In genomic region chr1:165934648-165935465, GRCm38 (mm10) we compare ENCODE assay signal across 9 mouse cellular contexts.
DNase-seq lines count a peak whose midpoint lies in the region; ATAC-seq and TF ChIP-seq lines count a peak whose summit lies in the region.
"Had no signal": no experiment of that assay in that cellular context is flagged by ENCODE, and none has a peak within 500 bp of the region (broad histone marks: within the 10 kb centered on the region; RNA-seq: fewer than 3 reads in every experiment).

No protein-coding gene starts in this region.

- H3K27ac ChIP-seq in midbrain, postnatal 0 days (ENCODE audit: low read depth, low read length) = peak overlapping the region; percentile 71
- H3K27ac ChIP-seq: liver, embryonic 14.5 days had no signal

- ATAC-seq in G1E (ENCODE audit: extremely low read depth, insufficient number of reproducible peaks, low FRiP score, poor library complexity, severe bottlenecking) = peak; percentile 58
- peak; percentile 93 for ATAC-seq in midbrain, postnatal 0 days (ENCODE audit: low FRiP score)

- H3K9ac ChIP-seq in midbrain, postnatal 0 days (replicated peaks; ENCODE audit: low read length, poor library complexity, severe bottlenecking) = no peak overlapping the region; the same call in 1 of the 2 replicates
- H3K9ac ChIP-seq: liver, embryonic 14.5 days had no signal

- no peaks in the 10 kb centered on the region for H3K27me3 ChIP-seq in G1E (ENCODE audit: insufficient read depth, low read length)
- no peaks in the 10 kb centered on the region for H3K27me3 ChIP-seq in midbrain, postnatal 0 days (ENCODE audit: insufficient read depth, low read length)

- 21% methylated on average over 7 of the region's 7 CpGs for WGBS in midbrain, postnatal 0 days

- H3K4me3 ChIP-seq in G1E (ENCODE audit: low read depth, low read length) = peak overlapping the region; percentile 53; the same call in 1 of the 2 replicates
- peak overlapping the region; percentile 31 for H3K4me3 ChIP-seq in midbrain, postnatal 0 days (ENCODE audit: low read depth, low read length)

- peaks cover 23% of the 10 kb centered on the region for H3K4me1 ChIP-seq in G1E (ENCODE audit: insufficient read depth, low read depth, low read length)
- H3K4me1 ChIP-seq in midbrain, postnatal 0 days (ENCODE audit: insufficient read depth, low read length) = peaks cover 8% of the 10 kb centered on the region

- no peak for TF ChIP-seq CTCF in G1E (IDR thresholded peaks at IDR 0.05; ENCODE audit: low read depth, low read length)
- TF ChIP-seq CTCF in midbrain, postnatal 0 days (IDR thresholded peaks at IDR 0.05) = no peak

- H3K9me3 ChIP-seq in G1E (replicated peaks) = no peaks in the 10 kb centered on the region
- H3K9me3 ChIP-seq in midbrain, postnatal 0 days (ENCODE audit: low read length) = no peaks in the 10 kb centered on the region

- H3K36me3 ChIP-seq in G1E (replicated peaks) = no peaks in the 10 kb centered on the region
- H3K36me3 ChIP-seq in midbrain, postnatal 0 days (ENCODE audit: insufficient read depth, low read length) = no peaks in the 10 kb centered on the region

- peak overlapping the region; percentile 44 for H3K4me2 ChIP-seq in midbrain, postnatal 0 days (ENCODE audit: low read depth, low read length, poor library complexity, severe bottlenecking)

- DNase-seq in G1E (ENCODE audit: low spot score) = no peak
- peak; percentile 89 for DNase-seq in brain, embryonic 18.5 days (ENCODE audit: low read depth, low spot score)
- DNase-seq in layer of hippocampus, adult 18-20 months (ENCODE audit: low spot score in 2 of 2) = peak; percentile 36 to 70
- peak; percentile 91 for DNase-seq in midbrain, postnatal 0 days (ENCODE audit: low spot score)
- DNase-seq in testis, postnatal 10 days (ENCODE audit: low spot score) = no peak
- no peak for DNase-seq in yolk sac, embryonic 10.5 days (ENCODE audit: low spot score)
- no peak for DNase-seq in gastrocnemius, postnatal 4 days (ENCODE audit: low spot score in 2 of 2)
- no peak for DNase-seq in thymus, adult 18-20 months

Comparison
In these comparisons a context has a peak if more than half of its experiments do, and no peak if none do; other contexts are left out.
1. DNase-seq: peak in brain, embryonic 18.5 days (single experiment), layer of hippocampus, adult 18-20 months (2 of 2) and midbrain, postnatal 0 days (single experiment); none in G1E (single experiment), testis, postnatal 10 days (single experiment), yolk sac, embryonic 10.5 days (single experiment), gastrocnemius, postnatal 4 days (0 of 2) and thymus, adult 18-20 months (0 of 2).